ENCODE assay signal across 1 mouse cellular context in genomic region chr5:21384976-21385375, GRCm38 (mm10).
TF ChIP-seq lines count a peak whose summit lies in the region.

No protein-coding gene starts in this region.

TF ChIP-seq in MEL, 35 proteins besides CTCF, POLR2A, EP300 and RAD21 (continued from another document):
- no peak for TF ChIP-seq ZC3H11A (IDR thresholded peaks at IDR 0.05; ENCODE audit: low read depth, low read length)
- TF ChIP-seq TBP (IDR thresholded peaks at IDR 0.05; ENCODE audit: low read depth, low read length) = peak; percentile 67; the same call in 1 of the 2 replicates
- 0 out of 2 replicates have a peak, but pooled peaks have one; percentile 20 for TF ChIP-seq USF1 (IDR thresholded peaks at IDR 0.05; ENCODE audit: low read depth, low read length)
- TF ChIP-seq MAZ (IDR thresholded peaks at IDR 0.05; ENCODE audit: low read depth, low read length) = no peak
- peak; percentile 85 for TF ChIP-seq TCF12 (IDR thresholded peaks at IDR 0.05; ENCODE audit: low read depth, low read length)
- TF ChIP-seq ZKSCAN1 (IDR thresholded peaks at IDR 0.05; ENCODE audit: low read depth, low read length) = no peak
- no peak for TF ChIP-seq MEF2A (IDR thresholded peaks at IDR 0.05; ENCODE audit: extremely low read depth, insufficient replicate concordance, low read depth, low read length, poor library complexity, severe bottlenecking)
- TF ChIP-seq ETS1 (IDR thresholded peaks at IDR 0.05; ENCODE audit: low read depth, low read length) = peak; percentile 96
- TF ChIP-seq GABPA (IDR thresholded peaks at IDR 0.05; ENCODE audit: low read depth, low read length) = no peak
- no peak for TF ChIP-seq UBTF (IDR thresholded peaks at IDR 0.05; ENCODE audit: borderline replicate concordance, insufficient read depth, low read depth, low read length)
- TF ChIP-seq POLR2AphosphoS5 (IDR thresholded peaks at IDR 0.05; ENCODE audit: borderline replicate concordance, low read depth, low read length) = no peak
